Mouse (Mus musculus) limb, embryonic 13.5 days (tissue): Measurements from ENCODE around the gene Tmem160. TPM values are rescaled to one million over a fixed set of nuclear protein-coding genes. Genes with fewer than 3 reads are reported as not detected.

Source experiments
- ATAC-seq: fragments of 200-750 bp; cut with Nextera tagmentation; 2 replicates; pipeline ENCODE4 v1.8.0; 2017; ENCODE audit warnings: low read depth, moderate number of reproducible peaks, moderate TSS enrichment; ENCODE audit not compliant: low FRiP score
- H3K27ac ChIP-seq: fragments of 300-500 bp; sonication (generic); 2 replicates; pipeline ENCODE4 v1.5.1; 2015; ENCODE audit warnings: inconsistent platforms, mild to moderate bottlenecking, moderate library complexity
- H3K27me3 ChIP-seq: fragments of 300-500 bp; sonication (generic); 2 replicates; pipeline ENCODE4 v1.6.1; 2015; ENCODE audit warnings: mild to moderate bottlenecking, inconsistent platforms
- H3K36me3 ChIP-seq: fragments of 300-500 bp; sonication (generic); 2 replicates; pipeline ENCODE4 v1.6.1; 2015; ENCODE audit warnings: inconsistent platforms, mild to moderate bottlenecking, moderate library complexity
- H3K4me1 ChIP-seq: fragments of 300-500 bp; sonication (generic); 2 replicates; pipeline ENCODE4 v1.6.1; 2015; ENCODE audit warnings: inconsistent platforms
- H3K4me2 ChIP-seq: fragments of 300-500 bp; sonication (generic); replicated peaks from 2 replicates; pipeline ENCODE4 v1.6.1; 2015; ENCODE audit warnings: inconsistent platforms, mild to moderate bottlenecking, moderate library complexity
- H3K4me3 ChIP-seq: fragments of 300-500 bp; sonication (generic); 2 replicates; pipeline ENCODE4 v1.5.1; 2015; ENCODE audit warnings: moderate library complexity, mild to moderate bottlenecking, inconsistent platforms
- H3K9ac ChIP-seq: fragments of 300-500 bp; sonication (generic); 2 replicates; pipeline ENCODE4 v1.6.1; 2015; ENCODE audit warnings: mild to moderate bottlenecking, inconsistent platforms
- H3K9me3 ChIP-seq: fragments of 300-500 bp; sonication (generic); 2 replicates; pipeline ENCODE4 v1.6.1; 2016; ENCODE audit warnings: inconsistent platforms
- WGBS: fragments of 180-500 bp; shearing (Covaris S2); methylation state at CpG from one replicate; pipeline ENCODE4 v1.1.7; 2015; 5-methylcytosine and 5-hydroxymethylcytosine counted together
- polyA plus RNA-seq: library from polyadenylated mRNA; unstranded; fragments of >200 nt; fragmentation: Nextera tagmentation; extraction: Ambion mirVana; gene quantifications from 2 replicates; pipeline ENCODE4 v1.2.1, GENCODE M21; 2015

Gene Tmem160
- polyA plus RNA-seq, 1 experiment from 2014 or later, result 44.2 TPM

- H3K4me1 ChIP-seq, result peaks cover 10% of the 10 kb centered on the region
- H3K4me3 ChIP-seq, result no peak overlapping the region
- H3K4me2 ChIP-seq, result no peak overlapping the region
- H3K9ac ChIP-seq, result no peak overlapping the region
- H3K9me3 ChIP-seq, result no peaks in the 10 kb centered on the region
- WGBS, result 88% methylated on average over 10 of the region's 10 CpGs
- no peaks in the 10 kb centered on the region for H3K27me3 ChIP-seq
- peaks cover 83% of the 10 kb centered on the region for H3K36me3 ChIP-seq
- no peak for ATAC-seq
- H3K27ac ChIP-seq, result no peak overlapping the region
Observed at GRCm38 (mm10) chr7:16417141-16417771, 35.3 kb upstream of the Tmem160 start.

- Histone ChIP-seq H3K27me3 (no peaks in the 10 kb centered on the region), H3K4me3 (no peak overlapping the region), H3K9ac (no peak overlapping the region), H3K36me3 (peaks cover 92% of the 10 kb centered on the region), H3K9me3 (no peaks in the 10 kb centered on the region), H3K4me1 (no peaks in the 10 kb centered on the region), H3K27ac (no peak overlapping the region), H3K4me2 (no peak overlapping the region)
- WGBS, result 88% methylated on average over 5 of the region's 5 CpGs
- no peak for ATAC-seq
Observed at GRCm38 (mm10) chr7:16418713-16419112, 33.9 kb upstream of the Tmem160 start.

DNA sequence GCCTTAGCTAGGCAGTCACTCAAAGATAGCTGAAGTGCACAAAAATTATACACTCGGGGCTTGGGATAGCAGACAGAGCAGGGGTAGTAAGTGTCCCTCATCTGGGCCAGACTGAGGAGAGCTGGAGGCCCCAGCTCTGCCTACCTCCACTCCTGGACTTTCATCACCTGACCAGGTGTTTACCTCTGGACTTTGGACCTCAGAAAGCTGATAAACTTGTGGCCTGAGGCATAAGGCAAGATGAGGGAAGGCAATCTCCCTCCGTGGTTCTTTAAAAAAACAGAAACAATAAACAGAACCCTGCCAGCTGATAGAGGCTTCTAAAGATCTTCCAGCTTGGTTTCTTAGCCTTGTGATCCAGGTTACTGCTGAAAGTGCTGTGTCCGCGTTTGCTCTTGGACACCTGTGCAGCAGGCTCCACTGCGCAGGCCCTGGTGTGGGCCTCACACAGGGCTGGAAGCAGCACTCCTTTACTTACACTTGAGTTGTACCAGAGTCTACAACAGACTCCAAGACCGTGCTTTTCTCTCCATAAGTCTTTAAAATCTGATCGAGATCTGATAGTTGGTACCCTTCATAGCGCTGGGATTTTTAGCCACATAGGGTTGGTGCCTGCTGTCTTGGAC, 32.0 kb upstream of the Tmem160 start:
- Histone ChIP-seq H3K9ac (no peak overlapping the region), H3K27ac (no peak overlapping the region), H3K36me3 (peaks cover 100% of the 10 kb centered on the region), H3K4me1 (no peaks in the 10 kb centered on the region), H3K4me3 (no peak overlapping the region), H3K4me2 (no peak overlapping the region), H3K27me3 (no peaks in the 10 kb centered on the region), H3K9me3 (no peaks in the 10 kb centered on the region)
- WGBS, result 94% methylated on average over 8 of the region's 8 CpGs
- no peak for ATAC-seq

DNA sequence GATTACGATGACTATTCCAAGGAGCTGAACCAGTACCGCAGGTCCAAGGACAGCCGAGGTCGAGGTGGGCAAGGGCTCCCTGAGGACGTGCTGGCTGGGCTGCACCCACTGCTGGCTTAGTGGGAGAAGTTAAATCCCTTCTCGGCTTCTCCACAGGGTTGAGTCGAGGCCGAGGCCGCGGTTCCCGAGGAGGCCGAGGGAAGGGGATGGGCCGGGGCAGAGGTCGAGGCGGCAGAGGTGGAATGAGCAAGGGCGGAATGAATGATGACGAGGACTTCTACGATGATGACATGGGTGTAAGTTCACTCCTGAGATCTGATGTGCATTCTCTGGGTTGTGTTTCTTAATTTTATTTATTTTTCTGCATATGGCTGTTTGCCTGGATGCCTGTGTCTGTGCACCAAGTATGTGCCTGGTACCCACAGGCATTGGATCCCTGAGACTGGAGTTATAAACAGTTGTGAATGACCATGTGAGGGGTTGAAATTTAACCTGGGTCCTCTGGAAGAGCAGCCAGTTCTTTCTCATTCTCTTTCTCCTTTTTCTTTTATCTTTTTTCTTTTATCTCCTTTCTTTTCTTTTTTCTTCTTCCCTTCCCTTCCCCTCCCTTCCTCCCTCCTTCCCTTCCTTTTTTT, 30.2 kb upstream of the Tmem160 start:
- Histone ChIP-seq H3K36me3 (peaks cover 100% of the 10 kb centered on the region), H3K9me3 (no peaks in the 10 kb centered on the region), H3K27me3 (no peaks in the 10 kb centered on the region), H3K4me1 (no peaks in the 10 kb centered on the region), H3K4me3 (no peak overlapping the region), H3K27ac (no peak overlapping the region), H3K9ac (0 out of 2 replicates have a peak overlapping the region, but pooled peaks have one; percentile 2), H3K4me2 (no peak overlapping the region)
- no peak for ATAC-seq
- 91% methylated on average over 18 of the region's 18 CpGs for WGBS

DNA sequence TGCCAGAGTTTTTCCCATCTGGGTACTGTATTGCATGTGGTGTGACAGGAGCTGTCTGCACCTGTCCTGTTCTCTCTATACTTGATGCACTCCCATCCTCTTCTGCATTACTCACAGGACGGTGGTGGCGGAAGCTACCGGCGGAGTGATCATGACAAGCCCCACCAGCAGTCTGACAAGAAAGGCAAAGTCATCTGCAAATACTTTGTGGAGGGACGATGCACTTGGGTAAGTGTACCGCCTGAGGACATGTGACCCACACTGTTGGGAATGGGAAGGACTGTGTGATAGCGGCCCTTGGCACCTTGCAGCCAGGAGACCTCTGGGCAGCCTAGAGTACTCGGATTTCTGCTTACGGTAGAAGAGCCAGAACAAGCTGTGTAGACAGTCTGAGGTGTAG, 28.8 kb upstream of the Tmem160 start:
- Histone ChIP-seq H3K9me3 (no peaks in the 10 kb centered on the region), H3K4me2 (no peak overlapping the region), H3K27me3 (no peaks in the 10 kb centered on the region), H3K9ac (no peak overlapping the region), H3K36me3 (peaks cover 100% of the 10 kb centered on the region), H3K4me3 (no peak overlapping the region), H3K4me1 (no peaks in the 10 kb centered on the region), H3K27ac (no peak overlapping the region)
- WGBS, result 93% methylated on average over 9 of the region's 9 CpGs
- ATAC-seq, result no peak

- Histone ChIP-seq H3K9ac (no peak overlapping the region), H3K4me3 (no peak overlapping the region), H3K36me3 (peaks cover 100% of the 10 kb centered on the region), H3K9me3 (no peaks in the 10 kb centered on the region), H3K27me3 (no peaks in the 10 kb centered on the region), H3K4me2 (no peak overlapping the region), H3K4me1 (no peaks in the 10 kb centered on the region), H3K27ac (no peak overlapping the region)
- ATAC-seq, result no peak
- 85% methylated on average over 10 of the region's 10 CpGs for WGBS
Observed at GRCm38 (mm10) chr7:16425721-16426120, 26.9 kb upstream of the Tmem160 start.

DNA sequence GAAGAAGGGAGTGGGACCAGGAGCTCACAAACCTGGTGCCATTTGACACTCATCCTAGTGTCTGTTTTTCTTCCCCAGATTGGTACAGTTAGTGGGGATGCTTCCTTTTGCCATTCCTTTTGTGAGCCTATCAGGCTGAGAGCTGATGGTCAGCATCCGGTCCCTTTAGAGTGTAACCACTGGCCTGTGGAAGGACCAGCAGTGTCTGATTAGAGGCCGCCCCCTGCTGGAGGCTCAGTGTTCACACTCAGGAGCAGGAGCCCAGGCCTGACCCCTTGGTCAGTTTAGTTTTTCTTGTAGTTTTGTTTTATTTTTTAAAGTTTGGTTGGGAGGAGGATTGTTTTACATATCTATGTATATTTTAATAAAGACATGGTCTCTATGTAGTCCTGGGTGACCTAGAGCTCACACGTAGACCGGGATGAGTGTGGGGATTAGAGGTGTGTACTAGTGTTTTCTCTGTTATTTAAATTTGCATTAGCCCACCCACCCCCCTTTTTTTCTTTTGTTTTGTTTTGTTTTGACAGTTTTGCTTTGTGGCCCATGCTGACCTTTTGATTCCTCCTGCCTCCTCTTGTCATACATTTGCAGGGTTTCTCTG, 26.4 kb upstream of the Tmem160 start:
- H3K36me3 ChIP-seq, result peaks cover 100% of the 10 kb centered on the region
- no peak overlapping the region for H3K27ac ChIP-seq
- no peak overlapping the region for H3K4me2 ChIP-seq
- H3K9ac ChIP-seq, result no peak overlapping the region
- no peaks in the 10 kb centered on the region for H3K9me3 ChIP-seq
- H3K27me3 ChIP-seq, result no peaks in the 10 kb centered on the region
- no peaks in the 10 kb centered on the region for H3K4me1 ChIP-seq
- no peak overlapping the region for H3K4me3 ChIP-seq
- 64% methylated on average over 4 of the region's 4 CpGs for WGBS
- 0 out of 2 replicates have a peak, but pooled peaks have one; percentile 73 for ATAC-seq

- Histone ChIP-seq H3K4me2 (no peak overlapping the region), H3K27me3 (no peaks in the 10 kb centered on the region), H3K4me3 (no peak overlapping the region), H3K9ac (no peak overlapping the region), H3K27ac (no peak overlapping the region), H3K9me3 (no peaks in the 10 kb centered on the region), H3K4me1 (no peaks in the 10 kb centered on the region), H3K36me3 (peaks cover 88% of the 10 kb centered on the region)
- no peak for ATAC-seq
- 81% methylated on average over 3 of the region's 3 CpGs for WGBS
Observed at GRCm38 (mm10) chr7:16433352-16433971, 19.1 kb upstream of the Tmem160 start.

DNA sequence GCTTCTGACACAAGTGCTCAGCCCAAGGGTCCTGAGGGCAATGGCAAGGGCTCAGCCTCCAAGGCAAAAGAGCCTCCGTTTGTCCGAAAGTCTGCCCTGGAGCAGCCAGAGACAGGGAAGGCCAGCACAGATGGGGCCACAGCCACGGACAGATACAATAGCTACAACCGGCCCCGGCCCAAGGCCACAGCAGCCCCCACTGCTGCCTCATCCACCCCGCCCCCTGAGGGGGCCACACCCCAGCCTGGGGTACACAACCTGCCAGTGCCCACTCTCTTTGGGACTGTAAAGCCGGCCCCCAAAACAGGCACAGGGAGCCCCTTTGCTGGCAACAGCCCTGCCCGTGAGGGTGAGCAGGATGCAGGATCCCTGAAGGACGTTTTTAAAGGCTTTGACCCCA, 17.5 kb upstream of the Tmem160 start:
- H3K36me3 ChIP-seq, result peaks cover 72% of the 10 kb centered on the region
- H3K4me3 ChIP-seq, result no peak overlapping the region
- no peaks in the 10 kb centered on the region for H3K9me3 ChIP-seq
- no peaks in the 10 kb centered on the region for H3K27me3 ChIP-seq
- H3K9ac ChIP-seq, result no peak overlapping the region
- H3K27ac ChIP-seq, result no peak overlapping the region
- no peaks in the 10 kb centered on the region for H3K4me1 ChIP-seq
- WGBS, result 86% methylated on average over 9 of the region's 9 CpGs
- no peak overlapping the region for H3K4me2 ChIP-seq
- ATAC-seq, result no peak

GRCm38 (mm10) chr7:16441241-16441640, 11.3 kb upstream of the Tmem160 start:
- Histone ChIP-seq H3K9ac (no peak overlapping the region), H3K4me3 (no peak overlapping the region), H3K27ac (no peak overlapping the region), H3K4me1 (no peaks in the 10 kb centered on the region), H3K9me3 (no peaks in the 10 kb centered on the region), H3K36me3 (peaks cover 10% of the 10 kb centered on the region), H3K27me3 (no peaks in the 10 kb centered on the region), H3K4me2 (no peak overlapping the region)
- no peak for ATAC-seq

DNA sequence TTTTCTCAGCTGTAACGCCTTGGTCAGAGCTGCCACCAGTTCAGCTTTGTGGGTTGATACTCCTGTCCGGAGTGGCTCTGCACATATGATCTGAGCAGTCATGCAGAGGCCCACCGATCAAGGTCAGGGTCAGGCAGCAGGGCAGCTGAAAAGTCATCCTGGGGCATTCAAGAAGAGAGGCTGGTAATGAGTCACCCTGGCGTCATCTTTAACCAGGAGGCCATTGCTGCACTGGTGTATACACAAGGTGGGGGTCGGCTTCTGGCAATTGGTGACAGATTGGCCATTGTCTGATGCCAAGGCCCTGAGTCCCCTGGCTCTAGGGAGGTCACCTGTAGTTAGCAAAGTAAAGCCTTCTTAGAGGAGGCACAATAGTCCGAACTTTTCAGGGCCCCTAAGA, 923 bp upstream of the Tmem160 start:
- WGBS, result 85% methylated on average over 6 of the region's 6 CpGs
- no peak for ATAC-seq
- H3K9me3 ChIP-seq, result no peaks in the 10 kb centered on the region
- H3K9ac ChIP-seq, result no peak overlapping the region
- H3K27me3 ChIP-seq, result no peaks in the 10 kb centered on the region
- peaks cover 8% of the 10 kb centered on the region for H3K4me1 ChIP-seq
- no peak overlapping the region for H3K27ac ChIP-seq
- H3K4me2 ChIP-seq, result no peak overlapping the region
- peaks cover 15% of the 10 kb centered on the region; the same call in 1 of the 2 replicates for H3K36me3 ChIP-seq
- H3K4me3 ChIP-seq, result no peak overlapping the region
